Mouse (Mus musculus) embryo, embryonic 10 days (tissue): ENCODE measurements around the gene Nmi.

Experiments used
- DNase-seq: peaks from one replicate; pipeline ENCODE4 v3.0.0-alpha.2; 2015; ENCODE audit warnings: low spot score

Nmi gene

GRCm38 (mm10) chr2:51941832-51942231, 31.5 kb downstream of the Nmi start:
- DNase-seq = no peak

GRCm38 (mm10) chr2:51938750-51939149, 34.5 kb downstream of the Nmi start:
- DNase-seq = no peak

- no peak for DNase-seq
Observed at GRCm38 (mm10) chr2:51937004-51937403, 36.3 kb downstream of the Nmi start.

GRCm38 (mm10) chr2:51936585-51936984, 36.7 kb downstream of the Nmi start:
- DNase-seq = no peak

GRCm38 (mm10) chr2:51935921-51936320, 37.4 kb downstream of the Nmi start:
- no peak for DNase-seq

GRCm38 (mm10) chr2:51934574-51935334, 38.5 kb downstream of the Nmi start, which contains the start of gene Rbm43:
Rbm43 (minus strand) TSS chr2:51935163.
- peak; percentile 72 for DNase-seq

GRCm38 (mm10) chr2:51933341-51934134, 39.8 kb downstream of the Nmi start:
- DNase-seq = peak; percentile 28

- DNase-seq = no peak
Observed at GRCm38 (mm10) chr2:51931241-51931640, 42.1 kb downstream of the Nmi start.

GRCm38 (mm10) chr2:51914944-51915680, 58.2 kb downstream of the Nmi start:
- peak; percentile 90 for DNase-seq

GRCm38 (mm10) chr2:51914532-51914931, 58.8 kb downstream of the Nmi start:
- no peak for DNase-seq

GRCm38 (mm10) chr2:51912740-51913139, 60.6 kb downstream of the Nmi start:
- DNase-seq = peak; percentile 32

- DNase-seq = no peak
Observed at GRCm38 (mm10) chr2:51911864-51912263, 61.4 kb downstream of the Nmi start.

- no peak for DNase-seq
Observed at GRCm38 (mm10) chr2:51907538-51908110, 65.7 kb downstream of the Nmi start.

GRCm38 (mm10) chr2:51905637-51906036, 67.7 kb downstream of the Nmi start:
- DNase-seq = no peak
